Mouse (Mus musculus) C2C12 (cell line): Measurements from ENCODE around the gene Lpar1.

ENCODE experiments used
- CEBPB ChIP-seq: IDR thresholded peaks from one replicate; pipeline ENCODE4 v1.6.1; 2011; ENCODE audit warnings: low read depth, mild to moderate bottlenecking, control low read depth, moderate library complexity
- CTCF ChIP-seq: IDR thresholded peaks from one replicate; pipeline ENCODE4 v1.5.1; 2011; ENCODE audit not compliant: control insufficient read depth, insufficient read depth, insufficient read length
- FOSL1 ChIP-seq: IDR thresholded peaks from one replicate; pipeline ENCODE4 v1.8.0; 2011; ENCODE audit warnings: mild to moderate bottlenecking, low read length; ENCODE audit not compliant: poor library complexity, insufficient read depth, severe bottlenecking
- MAX ChIP-seq: IDR thresholded peaks from one replicate; pipeline ENCODE4 v1.6.1; 2011; ENCODE audit warnings: mild to moderate bottlenecking, control low read depth
- MYOD1 ChIP-seq: IDR thresholded peaks from one replicate; pipeline ENCODE4 v1.6.1; 2011; ENCODE audit warnings: low read depth; ENCODE audit not compliant: control insufficient read depth, insufficient read length
- MYOG ChIP-seq: IDR thresholded peaks from one replicate; pipeline ENCODE4 v1.6.1; 2011; ENCODE audit not compliant: control insufficient read depth, insufficient read length; ENCODE audit errors: extremely low read depth
- USF1 ChIP-seq: IDR thresholded peaks from one replicate; pipeline ENCODE4 v1.6.1; 2011; ENCODE audit warnings: low read depth, mild to moderate bottlenecking, control low read depth, moderate library complexity

- no peak for TF ChIP-seq CTCF
- no peak for TF ChIP-seq MYOD1
- no peak for TF ChIP-seq USF1
- no peak for TF ChIP-seq MAX
- no peak for TF ChIP-seq MYOG
- no peak for TF ChIP-seq FOSL1
- no peak for TF ChIP-seq CEBPB
Measured at GRCm38 (mm10) chr4:58518215-58518988, 35.3 kb downstream of the Lpar1 start.
